Mouse (Mus musculus): ENCODE data around the gene Gls. TPM values are rescaled to one million over a fixed set of nuclear protein-coding genes. Genes with fewer than 3 reads are reported as not detected.

The Gls gene
- polyA plus RNA-seq, 1 experiment = 15.1 TPM

GRCm38 (mm10) chr1:52152369-52152768 is 80.7 kb downstream of the Gls start:
- Histone ChIP-seq H3K4me2 (ENCODE audit: low read depth) (no peak overlapping the region), H3K36me3 (ENCODE audit: control insufficient read depth, insufficient read depth) (peaks cover 3% of the 10 kb centered on the region), H3K79me2 (ENCODE audit: control insufficient read depth, insufficient read depth) (no peaks in the 10 kb centered on the region), H3K27me3 (ENCODE audit: control insufficient read depth, insufficient read depth, insufficient read length) (no peaks in the 10 kb centered on the region), H3ac (ENCODE audit: control insufficient read depth, insufficient read length) (no peak overlapping the region), H3K4me3 (no peak overlapping the region)
- TF ChIP-seq CEBPB (IDR thresholded peaks at IDR 0.05; ENCODE audit: insufficient read depth, poor library complexity, severe bottlenecking) = no peak
- TF ChIP-seq E2F4 (IDR thresholded peaks at IDR 0.05; ENCODE audit: insufficient read depth) = no peak
- TF ChIP-seq POLR2A (IDR thresholded peaks at IDR 0.05; ENCODE audit: insufficient read length, low read depth) = no peak
- no peak for TF ChIP-seq MAX (IDR thresholded peaks at IDR 0.05; ENCODE audit: low read depth)
- TF ChIP-seq REST (IDR thresholded peaks at IDR 0.05; ENCODE audit: insufficient read depth, insufficient read length) = no peak
- TF ChIP-seq POLR2AphosphoS2 (IDR thresholded peaks at IDR 0.05; ENCODE audit: insufficient read length, low read depth) = no peak
- no peak for TF ChIP-seq USF1 (IDR thresholded peaks at IDR 0.05; ENCODE audit: low read depth)
- TF ChIP-seq TCF12 (IDR thresholded peaks at IDR 0.05; ENCODE audit: insufficient read depth, poor library complexity, severe bottlenecking) = no peak
- no peak for TF ChIP-seq TCF3 (IDR thresholded peaks at IDR 0.05; ENCODE audit: insufficient read length, low read depth)
- no peak for TF ChIP-seq MYOD1 (IDR thresholded peaks at IDR 0.05; ENCODE audit: control insufficient read depth in 1 of 3, insufficient read length in 2 of 3, low read depth in 2 of 3)
- TF ChIP-seq SRF (IDR thresholded peaks at IDR 0.05; ENCODE audit: control insufficient read depth, insufficient read length, low read depth) = no peak
- TF ChIP-seq MYOG (IDR thresholded peaks at IDR 0.05; ENCODE audit: control insufficient read depth in 1 of 3, insufficient read depth in 1 of 3, insufficient read length in 2 of 3, low read depth in 2 of 3) = no peak

- no peak overlapping the region for H3ac ChIP-seq (ENCODE audit: control insufficient read depth, insufficient read length)
- H3K27me3 ChIP-seq (ENCODE audit: control insufficient read depth, insufficient read depth, insufficient read length) = no peaks in the 10 kb centered on the region
- peaks cover 3% of the 10 kb centered on the region for H3K36me3 ChIP-seq (ENCODE audit: control insufficient read depth, insufficient read depth)
- H3K4me2 ChIP-seq (ENCODE audit: low read depth) = no peak overlapping the region
- no peak for TF ChIP-seq TCF12 (IDR thresholded peaks at IDR 0.05; ENCODE audit: insufficient read depth, poor library complexity, severe bottlenecking)
- TF ChIP-seq MYOG (IDR thresholded peaks at IDR 0.05; ENCODE audit: control insufficient read depth in 1 of 3, insufficient read depth in 1 of 3, insufficient read length in 2 of 3, low read depth in 2 of 3) = no peak
- TF ChIP-seq REST (IDR thresholded peaks at IDR 0.05; ENCODE audit: insufficient read depth, insufficient read length) = no peak
- TF ChIP-seq USF1 (IDR thresholded peaks at IDR 0.05; ENCODE audit: low read depth) = no peak
- no peak for TF ChIP-seq MYOD1 (IDR thresholded peaks at IDR 0.05; ENCODE audit: control insufficient read depth in 1 of 3, insufficient read length in 2 of 3, low read depth in 2 of 3)
- TF ChIP-seq TCF3 (IDR thresholded peaks at IDR 0.05; ENCODE audit: insufficient read length, low read depth) = no peak
- no peak for TF ChIP-seq SRF (IDR thresholded peaks at IDR 0.05; ENCODE audit: control insufficient read depth, insufficient read length, low read depth)
- no peak for TF ChIP-seq E2F4 (IDR thresholded peaks at IDR 0.05; ENCODE audit: insufficient read depth)
- no peak for TF ChIP-seq MAX (IDR thresholded peaks at IDR 0.05; ENCODE audit: low read depth)
- no peak for TF ChIP-seq POLR2AphosphoS2 (IDR thresholded peaks at IDR 0.05; ENCODE audit: insufficient read length, low read depth)
- no peak for TF ChIP-seq CEBPB (IDR thresholded peaks at IDR 0.05; ENCODE audit: insufficient read depth, poor library complexity, severe bottlenecking)
- TF ChIP-seq POLR2A (IDR thresholded peaks at IDR 0.05; ENCODE audit: insufficient read length, low read depth) = no peak
- H3K4me3 ChIP-seq = no peak overlapping the region
- no peaks in the 10 kb centered on the region for H3K79me2 ChIP-seq (ENCODE audit: control insufficient read depth, insufficient read depth)
These were observed 81.9 kb downstream of the Gls start for GRCm38 (mm10) chr1:52151166-52151565.

- TF ChIP-seq CEBPB (IDR thresholded peaks at IDR 0.05; ENCODE audit: insufficient read depth, poor library complexity, severe bottlenecking) = no peak
- TF ChIP-seq TCF3 (IDR thresholded peaks at IDR 0.05; ENCODE audit: insufficient read length, low read depth) = no peak
- no peak for TF ChIP-seq SRF (IDR thresholded peaks at IDR 0.05; ENCODE audit: control insufficient read depth, insufficient read length, low read depth)
- TF ChIP-seq TCF12 (IDR thresholded peaks at IDR 0.05; ENCODE audit: insufficient read depth, poor library complexity, severe bottlenecking) = no peak
- TF ChIP-seq E2F4 (IDR thresholded peaks at IDR 0.05; ENCODE audit: insufficient read depth) = no peak
- no peak for TF ChIP-seq POLR2AphosphoS2 (IDR thresholded peaks at IDR 0.05; ENCODE audit: insufficient read length, low read depth)
- TF ChIP-seq REST (IDR thresholded peaks at IDR 0.05; ENCODE audit: insufficient read depth, insufficient read length) = no peak
- no peak for TF ChIP-seq MYOD1 (IDR thresholded peaks at IDR 0.05; ENCODE audit: control insufficient read depth in 1 of 3, insufficient read length in 2 of 3, low read depth in 2 of 3)
- no peak overlapping the region for H3K4me2 ChIP-seq (ENCODE audit: low read depth)
- H3ac ChIP-seq (ENCODE audit: control insufficient read depth, insufficient read length) = no peak overlapping the region
- no peaks in the 10 kb centered on the region for H3K27me3 ChIP-seq (ENCODE audit: control insufficient read depth, insufficient read depth, insufficient read length)
- peaks cover 3% of the 10 kb centered on the region for H3K36me3 ChIP-seq (ENCODE audit: control insufficient read depth, insufficient read depth)
- no peak overlapping the region for H3K4me3 ChIP-seq
- H3K79me2 ChIP-seq (ENCODE audit: control insufficient read depth, insufficient read depth) = no peaks in the 10 kb centered on the region
These were observed 82.4 kb downstream of the Gls start for GRCm38 (mm10) chr1:52150676-52151075.

- no peak overlapping the region for H3K4me3 ChIP-seq
- H3K36me3 ChIP-seq (ENCODE audit: control insufficient read depth, insufficient read depth) = peaks cover 3% of the 10 kb centered on the region
- TF ChIP-seq CEBPB (IDR thresholded peaks at IDR 0.05; ENCODE audit: insufficient read depth, poor library complexity, severe bottlenecking) = no peak
- no peak for TF ChIP-seq E2F4 (IDR thresholded peaks at IDR 0.05; ENCODE audit: insufficient read depth)
- no peak for TF ChIP-seq TCF3 (IDR thresholded peaks at IDR 0.05; ENCODE audit: insufficient read length, low read depth)
- TF ChIP-seq USF1 (IDR thresholded peaks at IDR 0.05; ENCODE audit: low read depth) = no peak
- no peaks in the 10 kb centered on the region for H3K27me3 ChIP-seq (ENCODE audit: control insufficient read depth, insufficient read depth, insufficient read length)
- no peak overlapping the region for H3K4me2 ChIP-seq (ENCODE audit: low read depth)
- no peaks in the 10 kb centered on the region for H3K79me2 ChIP-seq (ENCODE audit: control insufficient read depth, insufficient read depth)
- no peak overlapping the region for H3ac ChIP-seq (ENCODE audit: control insufficient read depth, insufficient read length)
These were observed 83.1 kb downstream of the Gls start for GRCm38 (mm10) chr1:52149934-52150346.

GRCm38 (mm10) chr1:52148696-52149095 is 84.3 kb downstream of the Gls start:
- Histone ChIP-seq H3K4me2 (ENCODE audit: low read depth) (no peak overlapping the region), H3K4me3 (no peak overlapping the region), H3K79me2 (ENCODE audit: control insufficient read depth, insufficient read depth) (no peaks in the 10 kb centered on the region), H3K36me3 (ENCODE audit: control insufficient read depth, insufficient read depth) (peaks cover 3% of the 10 kb centered on the region), H3K27me3 (ENCODE audit: control insufficient read depth, insufficient read depth, insufficient read length) (no peaks in the 10 kb centered on the region), H3ac (ENCODE audit: control insufficient read depth, insufficient read length) (no peak overlapping the region)
- no peak for TF ChIP-seq REST (IDR thresholded peaks at IDR 0.05; ENCODE audit: insufficient read depth, insufficient read length)
- no peak for TF ChIP-seq POLR2A (IDR thresholded peaks at IDR 0.05; ENCODE audit: insufficient read length, low read depth)
- no peak for TF ChIP-seq MYOD1 (IDR thresholded peaks at IDR 0.05; ENCODE audit: control insufficient read depth in 1 of 3, insufficient read length in 2 of 3, low read depth in 2 of 3)
- TF ChIP-seq SRF (IDR thresholded peaks at IDR 0.05; ENCODE audit: control insufficient read depth, insufficient read length, low read depth) = no peak
- TF ChIP-seq POLR2AphosphoS2 (IDR thresholded peaks at IDR 0.05; ENCODE audit: insufficient read length, low read depth) = no peak
- TF ChIP-seq MYOG (IDR thresholded peaks at IDR 0.05; ENCODE audit: control insufficient read depth in 1 of 3, insufficient read depth in 1 of 3, insufficient read length in 2 of 3, low read depth in 2 of 3) = no peak
- no peak for TF ChIP-seq USF1 (IDR thresholded peaks at IDR 0.05; ENCODE audit: low read depth)
- no peak for TF ChIP-seq CEBPB (IDR thresholded peaks at IDR 0.05; ENCODE audit: insufficient read depth, poor library complexity, severe bottlenecking)
- TF ChIP-seq MAX (IDR thresholded peaks at IDR 0.05; ENCODE audit: low read depth) = no peak
- no peak for TF ChIP-seq TCF3 (IDR thresholded peaks at IDR 0.05; ENCODE audit: insufficient read length, low read depth)
- TF ChIP-seq TCF12 (IDR thresholded peaks at IDR 0.05; ENCODE audit: insufficient read depth, poor library complexity, severe bottlenecking) = no peak
- no peak for TF ChIP-seq E2F4 (IDR thresholded peaks at IDR 0.05; ENCODE audit: insufficient read depth)

Data from myocyte (in vitro differentiated cells).